Mouse (Mus musculus) lung, postnatal 4 days (tissue): ENCODE results near the gene Prdm10.

ENCODE experiments used
- DNase-seq, 2 experiments: peaks; one replicate each; pipeline ENCODE4 v3.0.0; 2021

The Prdm10 gene

DNA sequence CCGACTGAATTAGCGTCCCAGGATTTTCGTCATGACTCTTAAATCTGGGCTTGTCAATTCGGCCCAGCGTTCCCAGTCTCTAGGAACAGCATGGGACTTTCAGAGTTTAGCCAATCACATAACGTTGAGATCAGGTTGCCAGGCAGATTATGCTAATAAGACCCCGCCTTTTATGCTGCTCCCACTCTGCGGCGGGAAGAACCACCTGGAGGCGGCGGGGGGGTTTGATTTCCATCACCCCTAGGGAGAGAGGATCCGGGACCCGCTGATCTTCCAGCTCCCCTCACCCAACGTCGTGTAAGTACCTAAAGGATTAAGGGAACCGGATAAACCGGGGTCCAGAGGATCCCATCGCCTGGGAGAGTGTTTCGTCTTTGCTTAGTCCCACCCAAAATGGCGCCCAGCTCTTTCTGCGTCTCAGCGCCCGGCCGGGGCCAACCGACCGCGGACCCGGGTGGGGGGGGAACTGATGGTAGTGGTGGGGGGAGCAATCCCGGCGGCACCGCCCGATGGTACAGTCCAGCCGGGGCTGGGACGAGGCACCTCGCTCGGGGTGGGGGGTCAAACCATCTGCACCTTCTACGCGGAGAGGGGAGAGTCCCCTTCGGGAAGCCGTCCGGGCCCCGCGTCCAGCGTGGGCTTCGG lies at the start of gene Prdm10:
Gene Prdm10 (plus strand): TSS at position 173 of the 645 bp plus-strand sequence.
- peak; percentile 96 to 97 for DNase-seq

DNA sequence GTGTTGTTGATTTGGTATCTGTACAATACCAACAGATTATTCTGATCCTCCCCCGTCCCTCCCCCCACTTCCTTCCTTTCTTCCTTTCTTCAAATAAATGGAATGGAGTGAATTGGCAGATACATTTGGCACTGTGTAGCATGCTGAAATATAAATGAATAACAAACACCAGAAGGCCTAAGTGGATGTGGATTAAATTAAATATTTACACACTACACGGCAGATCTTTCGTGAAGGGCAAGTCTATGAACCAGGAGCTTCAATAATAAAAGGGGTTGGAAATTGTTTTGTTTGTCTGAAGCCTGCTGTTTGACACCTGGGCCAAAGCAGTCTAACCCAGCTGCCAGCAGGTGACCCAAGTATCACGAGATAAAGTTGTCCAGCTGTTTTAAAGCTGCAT lies 45.3 kb upstream of the Prdm10 start:
- DNase-seq: no peak

DNA sequence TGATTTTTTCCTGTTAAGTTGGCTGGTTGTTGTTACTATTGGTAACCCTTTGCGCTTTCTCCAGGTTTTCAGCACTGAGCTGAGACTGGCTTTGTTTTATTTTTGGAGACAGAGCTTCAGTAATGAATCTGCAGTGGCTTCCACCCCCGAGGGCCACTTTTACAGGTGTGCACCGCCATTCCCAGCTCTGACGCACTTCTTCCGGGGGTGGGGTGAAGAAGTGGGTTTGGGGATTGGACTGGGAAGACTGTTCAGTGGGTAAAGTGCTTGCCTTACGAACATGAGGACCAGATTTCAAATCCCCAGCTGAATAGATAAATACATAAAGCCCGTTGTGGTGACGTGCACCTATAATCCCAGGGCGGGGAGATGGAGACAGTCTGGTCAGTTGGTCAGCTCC lies 44.8 kb upstream of the Prdm10 start:
- no peak for DNase-seq

DNA sequence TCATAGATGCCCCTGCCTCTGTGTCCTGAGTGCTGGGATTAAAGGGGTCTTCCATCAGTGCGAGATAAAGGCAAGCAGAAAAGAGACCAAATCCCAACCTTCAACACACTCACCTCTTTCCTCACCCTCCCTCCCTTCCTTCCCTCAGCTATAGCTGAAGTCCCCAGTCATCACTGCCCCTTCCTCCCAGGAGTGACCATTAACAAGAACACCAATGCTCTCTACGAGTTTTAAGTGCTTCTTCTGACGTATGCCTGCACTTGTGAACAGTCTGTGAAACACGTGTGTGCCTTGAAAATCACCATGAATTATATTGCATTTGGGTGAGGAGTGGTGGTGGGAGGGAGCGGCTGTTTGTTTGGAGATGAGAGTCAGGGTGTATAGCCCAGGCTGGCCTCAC lies 44.3 kb upstream of the Prdm10 start:
- DNase-seq: no peak

DNA sequence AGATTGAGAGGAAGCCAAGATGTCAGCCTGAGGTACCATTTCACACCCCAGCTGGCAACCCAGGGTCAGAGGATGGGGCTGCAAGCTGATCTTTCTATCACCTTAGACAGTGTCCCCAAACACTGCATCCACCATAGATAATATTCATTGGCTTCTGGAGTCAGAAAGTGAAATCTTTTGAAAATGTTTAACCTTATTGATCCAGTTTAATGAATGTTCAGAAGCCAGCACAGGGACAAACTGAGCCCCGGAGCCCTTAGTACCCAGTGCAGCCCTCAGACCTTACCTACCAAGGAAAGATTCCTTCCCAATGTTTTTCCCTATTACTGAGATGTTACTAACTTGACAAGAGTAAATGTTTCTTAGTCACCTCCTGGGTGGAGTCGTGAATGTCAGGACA lies 41.8 kb upstream of the Prdm10 start:
- DNase-seq: no peak

DNA sequence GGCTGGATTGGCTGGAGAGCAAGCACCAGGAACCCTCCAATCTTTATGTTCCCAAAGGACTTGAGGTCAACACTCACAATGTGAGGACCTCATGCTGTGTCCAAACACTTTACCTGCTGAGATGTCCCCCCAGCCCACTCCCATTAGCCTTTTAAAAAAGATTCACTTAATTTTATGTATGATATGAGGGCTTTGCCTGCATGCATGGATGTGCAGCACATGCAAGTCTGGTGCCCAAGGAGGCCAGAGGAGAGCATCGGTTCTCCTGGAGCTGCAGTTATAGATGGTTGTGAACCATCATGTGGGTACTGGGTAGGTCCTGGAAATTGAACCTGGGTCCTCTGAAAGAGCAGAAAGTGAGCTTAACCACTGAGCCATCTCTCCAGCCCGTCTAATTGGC lies 40.8 kb upstream of the Prdm10 start:
- no peak for DNase-seq

DNA sequence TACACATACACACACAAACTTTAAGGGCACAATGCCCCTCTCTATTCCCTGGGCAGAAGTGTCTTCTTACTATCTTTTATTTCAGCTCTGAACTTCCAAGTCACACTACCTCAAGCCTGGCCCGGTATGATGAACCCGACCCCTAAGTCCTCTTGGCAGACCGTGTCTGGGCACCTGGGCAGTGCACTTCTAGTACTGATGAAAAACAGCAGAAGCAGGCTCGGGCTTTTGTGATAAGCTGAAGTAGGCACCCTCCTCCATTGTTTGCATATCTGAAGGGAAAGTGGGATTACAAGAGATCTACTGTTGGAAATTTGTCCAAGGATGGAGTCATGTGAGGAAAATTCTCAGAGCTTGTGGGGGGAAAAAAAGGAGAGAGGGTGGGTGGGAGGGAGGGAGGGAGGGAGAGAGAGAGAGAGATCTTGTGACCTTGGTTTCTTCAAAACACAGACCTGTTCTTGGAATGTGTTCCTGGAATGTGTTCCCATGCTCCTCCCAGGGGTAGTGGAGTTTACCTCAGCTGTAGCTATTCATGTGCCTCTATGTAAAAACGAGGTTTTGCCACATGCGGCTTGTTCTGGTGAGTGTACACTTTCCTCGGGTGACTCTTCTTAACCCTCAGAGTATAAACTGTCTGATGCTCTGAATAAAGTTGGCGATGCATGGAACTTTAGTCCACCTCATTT lies 39.7 kb upstream of the Prdm10 start:
- peak in 1 of 2 experiments; percentile 45 for DNase-seq

DNA sequence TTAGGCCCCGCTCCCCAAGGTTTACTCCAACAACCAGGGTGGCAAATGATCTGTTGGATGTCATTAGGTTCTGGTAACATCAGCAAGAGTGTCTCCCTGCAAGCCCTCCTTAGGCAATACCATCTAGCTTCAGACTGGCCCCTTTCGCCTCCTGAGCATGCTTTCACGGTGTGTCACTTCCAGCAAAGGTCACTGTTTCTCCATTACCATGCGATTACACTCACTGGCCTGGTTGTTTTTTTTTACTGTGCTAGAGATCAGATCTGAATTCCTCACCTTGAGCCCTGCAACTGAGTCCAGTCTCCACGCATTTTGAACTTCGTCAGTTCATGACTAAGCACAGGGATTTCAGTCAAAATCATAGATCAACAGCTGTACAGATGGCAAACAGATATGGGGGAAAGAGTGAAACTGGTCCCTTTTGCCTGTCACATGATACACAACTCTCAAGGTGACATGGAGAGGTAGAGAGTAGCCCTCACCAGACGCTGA lies 39.1 kb upstream of the Prdm10 start:
- no peak for DNase-seq

DNA sequence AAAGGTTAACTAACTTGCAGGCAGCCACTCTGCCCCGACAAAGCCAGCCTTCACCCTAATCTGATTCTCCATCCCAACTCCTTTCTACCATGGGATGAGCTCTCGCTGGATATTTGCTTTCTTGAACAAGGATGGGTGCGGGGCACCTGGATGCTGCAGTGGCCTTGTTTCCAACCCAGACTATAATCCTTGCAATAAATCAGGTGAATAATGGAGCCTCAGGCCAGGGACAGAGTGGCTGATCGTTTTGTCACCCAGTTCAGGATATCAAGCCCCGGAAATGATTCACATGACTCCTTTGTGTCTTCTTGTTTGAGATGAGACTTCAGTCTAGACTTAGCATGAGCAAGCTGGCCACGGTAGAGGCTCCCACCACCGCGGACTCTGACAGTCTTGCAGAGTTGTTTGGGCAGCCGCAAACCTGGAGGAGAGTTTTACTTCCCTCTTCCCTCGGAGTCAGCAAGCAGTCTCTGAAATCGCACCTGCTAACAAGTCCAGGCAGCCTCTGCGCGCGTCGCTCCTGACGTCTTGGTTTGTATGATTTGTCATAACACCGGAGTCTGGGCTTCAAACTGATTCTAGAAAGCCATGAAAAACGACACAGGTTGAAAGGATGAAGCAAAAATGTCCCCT lies 36.9 kb upstream of the Prdm10 start:
- DNase-seq: peak in 1 of 2 experiments; percentile 40

DNA sequence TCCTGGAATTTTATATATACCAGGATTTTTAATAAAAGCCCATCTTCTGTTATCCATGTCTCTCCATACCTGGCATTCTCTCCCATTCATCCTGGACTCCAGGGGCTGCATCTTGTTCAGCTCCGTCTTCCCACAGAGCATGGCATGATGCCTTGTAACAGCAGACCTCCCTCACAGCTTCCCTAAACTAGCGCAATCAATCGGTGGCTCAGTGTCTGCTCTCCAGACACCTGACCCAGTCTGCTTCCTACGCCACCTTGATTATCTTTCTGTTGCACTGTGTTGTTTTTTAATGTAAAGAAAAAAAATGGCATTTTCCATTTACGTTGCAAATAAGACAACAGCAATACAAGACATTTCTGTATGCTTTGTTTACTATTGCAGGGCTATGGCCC lies 36.4 kb upstream of the Prdm10 start:
- no peak for DNase-seq

DNA sequence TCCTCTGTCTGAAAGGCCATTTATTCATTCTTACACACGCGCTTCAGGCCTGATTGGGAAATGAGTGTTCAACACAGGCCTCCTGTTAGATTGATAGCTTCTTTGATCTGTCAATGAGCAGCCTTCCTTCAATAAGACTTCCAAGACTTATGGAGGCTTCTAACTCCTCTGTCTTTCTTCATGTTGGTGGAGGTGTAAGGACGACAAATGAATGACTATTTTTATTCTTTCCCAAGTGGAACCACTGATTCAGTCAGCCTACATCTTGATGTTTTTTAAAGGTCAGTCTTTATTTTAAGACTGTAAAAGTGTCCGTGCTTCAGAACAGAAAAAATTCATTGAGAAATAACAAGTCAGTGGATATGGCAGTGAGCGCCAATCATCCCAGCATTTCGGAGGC lies 35.3 kb upstream of the Prdm10 start:
- no peak for DNase-seq

DNA sequence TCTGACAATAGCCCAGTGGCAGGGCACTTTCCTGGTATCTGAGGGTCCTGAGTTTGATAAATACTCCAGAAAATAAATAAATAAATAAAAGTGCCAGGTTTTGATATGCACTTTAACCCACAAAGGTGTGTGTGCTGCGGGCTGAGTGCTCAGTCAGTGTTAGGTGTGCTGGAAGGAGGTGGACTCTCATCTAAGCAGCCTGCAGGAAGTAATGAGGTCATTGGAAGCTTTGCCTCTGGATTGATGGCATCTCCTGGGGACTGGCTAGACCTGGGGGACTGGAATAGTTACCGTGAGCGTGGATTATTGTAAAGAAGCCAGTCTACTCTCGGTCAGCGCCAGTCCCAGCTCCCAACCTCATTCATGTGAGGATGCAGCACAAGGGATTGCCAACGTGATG lies 33.9 kb upstream of the Prdm10 start:
- no peak for DNase-seq

DNA sequence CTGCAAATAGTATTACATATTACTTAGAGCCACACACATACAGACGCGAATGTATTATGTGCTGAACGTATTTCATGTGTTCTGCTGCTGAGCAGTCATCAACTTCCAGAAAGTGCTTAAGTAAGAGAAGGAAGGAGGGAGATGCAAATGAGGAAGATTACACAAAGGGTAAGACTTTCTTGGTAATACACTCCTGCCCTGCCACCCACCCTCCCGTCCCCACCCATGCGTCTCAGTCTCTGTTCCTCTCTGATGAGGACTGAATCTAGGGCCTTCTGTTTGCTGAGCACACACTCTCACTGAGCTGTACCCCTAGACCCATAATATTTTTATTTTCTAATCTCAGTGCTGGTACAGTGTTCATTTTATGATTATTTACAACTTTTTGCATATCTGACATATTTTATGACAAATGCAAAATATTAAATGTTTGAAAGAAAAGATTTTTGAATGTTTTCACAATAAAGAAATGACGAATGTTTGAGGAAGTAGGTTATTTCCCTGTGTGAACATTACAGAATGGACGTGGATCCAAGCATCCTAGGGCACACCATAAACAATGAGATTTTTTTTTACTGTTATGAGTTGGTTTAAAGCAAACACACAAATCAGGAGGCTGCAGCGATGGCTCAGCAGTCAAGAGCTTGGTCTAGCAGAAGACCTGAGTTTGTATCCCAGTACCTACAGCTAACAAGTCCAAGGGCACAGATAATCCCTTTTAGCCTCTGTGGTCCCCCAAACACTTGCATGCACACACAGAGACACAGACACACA lies 32.7 kb upstream of the Prdm10 start:
- no peak for DNase-seq

DNA sequence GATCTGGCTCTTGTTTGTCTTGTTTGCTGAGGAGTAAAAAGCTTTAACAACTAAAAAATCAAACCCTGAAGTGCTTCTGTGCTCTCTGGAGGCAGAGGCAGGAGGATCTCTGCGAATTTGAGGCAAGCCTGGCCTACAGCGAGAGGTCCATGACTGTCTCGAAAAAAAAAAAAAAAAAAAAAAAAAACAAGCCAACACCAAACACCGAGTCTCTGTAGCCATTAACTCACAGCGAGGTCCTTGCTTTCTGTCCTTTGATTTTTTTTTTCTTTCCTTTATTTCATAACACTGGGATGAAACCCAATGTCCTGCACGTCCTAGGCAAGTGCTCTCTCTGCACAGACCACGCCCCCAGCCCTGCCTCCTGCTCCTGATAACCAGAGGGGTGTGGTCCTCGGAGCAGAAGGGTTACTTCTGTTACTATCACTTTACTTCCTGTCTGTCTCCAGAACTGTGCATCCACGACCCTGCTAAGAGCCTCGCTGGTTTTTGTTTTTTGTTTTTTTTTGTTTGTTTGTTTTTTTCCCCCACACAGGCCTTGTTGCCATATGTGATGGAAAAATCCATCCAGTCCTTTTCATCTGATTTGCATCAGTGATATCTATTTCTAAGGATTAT lies 28.0 kb upstream of the Prdm10 start:
- peak; percentile 73 to 78 for DNase-seq

DNA sequence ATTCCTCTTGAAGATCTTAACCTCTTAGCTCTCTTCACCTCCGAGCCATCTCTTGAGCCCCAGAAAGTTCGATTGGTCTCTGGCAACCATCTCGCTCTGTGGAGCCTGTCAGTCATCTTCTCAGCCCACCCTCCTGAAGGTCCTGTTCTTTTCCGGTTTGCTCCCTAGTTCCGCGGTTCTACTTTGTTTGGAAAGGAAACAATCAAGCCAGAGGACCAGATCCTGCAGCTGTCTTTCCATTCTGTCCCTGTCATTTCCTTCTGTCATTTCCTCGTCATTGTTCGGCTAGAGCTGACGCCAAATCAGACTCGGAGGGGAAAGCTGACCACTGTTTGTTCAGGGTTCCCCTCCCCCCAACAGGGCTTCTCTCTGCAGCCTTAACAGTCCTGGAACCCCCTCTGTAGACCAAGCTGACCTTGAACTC lies 27.0 kb upstream of the Prdm10 start:
- DNase-seq: peak; percentile 74 to 77

DNA sequence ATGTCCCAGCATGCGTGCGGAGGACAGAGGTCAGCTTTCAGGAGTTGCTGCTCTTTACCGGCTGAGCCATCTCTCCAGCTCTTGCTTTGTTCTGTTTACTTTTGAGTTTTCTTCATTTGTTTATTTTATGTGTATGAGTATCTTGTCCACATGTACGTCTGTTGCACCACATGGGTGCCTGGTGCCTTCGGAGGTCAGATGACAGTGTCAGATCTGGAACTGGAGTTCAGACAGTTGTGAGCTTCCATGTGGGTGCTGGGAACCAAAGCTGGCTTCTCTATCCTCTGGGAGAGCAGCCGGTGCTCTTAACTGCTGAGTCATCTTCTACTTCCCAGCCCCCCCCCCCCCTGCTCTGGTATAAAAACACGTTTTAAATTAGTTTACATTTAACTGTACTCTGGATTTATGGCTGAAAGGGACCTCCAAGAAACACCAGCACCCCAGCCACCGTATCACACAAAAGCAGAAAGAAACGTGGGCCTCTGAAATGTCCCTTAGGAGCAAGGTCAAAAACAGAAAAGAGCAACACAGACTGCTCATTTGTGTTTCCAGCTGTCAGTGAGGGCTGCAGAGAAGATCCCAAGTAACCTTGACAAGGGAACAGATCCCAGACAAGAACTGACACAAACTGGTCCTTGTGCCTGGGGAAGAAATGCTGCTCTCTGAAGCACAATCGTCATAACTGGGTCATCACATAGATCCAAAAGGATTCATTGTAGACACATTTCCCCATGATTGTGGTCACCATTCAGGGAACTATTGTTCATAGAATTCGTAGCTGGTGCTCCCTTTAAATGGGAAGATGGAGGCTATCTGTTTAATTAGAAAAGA lies 26.3 kb upstream of the Prdm10 start:
- peak in 1 of 2 experiments; percentile 38 for DNase-seq

DNA sequence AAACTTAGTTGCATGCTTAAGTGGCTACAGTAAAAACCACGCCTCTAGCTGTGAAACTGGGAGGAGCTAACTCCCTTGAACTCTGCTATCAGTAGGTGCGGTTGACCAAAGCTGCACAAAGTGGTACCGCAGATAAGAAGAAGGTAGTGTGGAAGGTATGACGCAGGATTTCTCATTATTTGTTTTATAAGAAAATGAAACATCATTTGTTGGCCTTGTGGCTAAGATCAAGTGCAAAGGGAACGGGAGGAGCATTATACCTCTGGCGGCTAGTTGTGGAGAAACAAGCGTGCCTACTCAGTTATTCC lies 25.7 kb upstream of the Prdm10 start:
- no peak for DNase-seq

DNA sequence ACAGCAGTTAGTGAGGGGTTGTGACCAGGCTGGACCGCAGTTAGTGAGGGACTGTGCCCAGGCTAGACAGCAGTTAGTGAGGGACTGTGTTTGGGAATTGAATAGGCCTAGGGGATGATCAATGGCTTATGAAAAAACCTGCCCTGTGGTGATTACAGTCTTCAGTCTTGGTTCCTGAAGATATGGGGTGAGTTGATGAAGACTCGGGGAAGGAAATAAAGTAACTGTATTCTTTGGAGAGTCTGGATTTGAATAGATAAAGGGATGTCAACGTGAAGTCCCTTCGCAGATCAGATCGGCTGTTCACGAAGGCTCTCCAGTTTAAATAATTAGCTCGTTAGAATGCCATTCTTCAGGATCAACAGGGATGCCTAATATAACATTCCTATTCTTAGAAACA lies 24.4 kb upstream of the Prdm10 start:
- no peak for DNase-seq

DNA sequence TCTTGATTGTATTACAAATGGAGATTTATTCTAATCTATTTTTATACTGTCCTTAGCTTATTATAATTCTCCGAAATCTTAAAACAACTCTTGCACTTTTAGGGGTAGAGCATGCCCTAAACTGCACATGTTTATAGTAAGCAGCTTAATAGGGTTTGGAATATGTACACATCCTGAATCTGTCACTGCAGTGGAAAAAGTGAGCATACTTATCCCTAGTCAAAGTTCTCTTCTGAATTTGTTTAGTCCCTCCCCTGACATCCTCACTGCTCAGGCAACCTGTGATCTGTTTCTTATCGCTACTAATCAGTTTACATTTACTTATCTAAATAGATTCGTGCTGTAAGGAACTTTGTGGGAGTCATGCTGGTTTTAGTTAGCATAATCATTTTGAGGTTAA lies 22.1 kb upstream of the Prdm10 start:
- no peak for DNase-seq

DNA sequence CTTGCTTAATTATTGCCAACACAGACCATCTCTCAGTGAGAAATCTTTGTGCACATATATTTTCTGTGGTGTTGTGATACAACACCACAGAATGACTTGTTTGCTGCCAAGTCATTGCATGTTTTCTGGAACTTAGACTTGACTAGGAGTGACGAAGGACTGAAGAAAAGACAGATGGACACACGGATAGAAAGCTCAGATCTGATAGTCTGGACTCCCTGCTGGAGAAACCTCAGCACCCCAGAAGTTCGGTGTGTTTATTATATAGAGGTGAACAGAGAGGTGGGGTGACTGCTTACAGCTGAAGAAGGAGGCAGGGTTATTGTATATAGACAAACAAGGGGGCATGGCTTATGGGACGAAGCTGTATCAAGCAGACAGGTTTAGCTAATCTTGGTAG lies 20.1 kb upstream of the Prdm10 start:
- DNase-seq: no peak

DNA sequence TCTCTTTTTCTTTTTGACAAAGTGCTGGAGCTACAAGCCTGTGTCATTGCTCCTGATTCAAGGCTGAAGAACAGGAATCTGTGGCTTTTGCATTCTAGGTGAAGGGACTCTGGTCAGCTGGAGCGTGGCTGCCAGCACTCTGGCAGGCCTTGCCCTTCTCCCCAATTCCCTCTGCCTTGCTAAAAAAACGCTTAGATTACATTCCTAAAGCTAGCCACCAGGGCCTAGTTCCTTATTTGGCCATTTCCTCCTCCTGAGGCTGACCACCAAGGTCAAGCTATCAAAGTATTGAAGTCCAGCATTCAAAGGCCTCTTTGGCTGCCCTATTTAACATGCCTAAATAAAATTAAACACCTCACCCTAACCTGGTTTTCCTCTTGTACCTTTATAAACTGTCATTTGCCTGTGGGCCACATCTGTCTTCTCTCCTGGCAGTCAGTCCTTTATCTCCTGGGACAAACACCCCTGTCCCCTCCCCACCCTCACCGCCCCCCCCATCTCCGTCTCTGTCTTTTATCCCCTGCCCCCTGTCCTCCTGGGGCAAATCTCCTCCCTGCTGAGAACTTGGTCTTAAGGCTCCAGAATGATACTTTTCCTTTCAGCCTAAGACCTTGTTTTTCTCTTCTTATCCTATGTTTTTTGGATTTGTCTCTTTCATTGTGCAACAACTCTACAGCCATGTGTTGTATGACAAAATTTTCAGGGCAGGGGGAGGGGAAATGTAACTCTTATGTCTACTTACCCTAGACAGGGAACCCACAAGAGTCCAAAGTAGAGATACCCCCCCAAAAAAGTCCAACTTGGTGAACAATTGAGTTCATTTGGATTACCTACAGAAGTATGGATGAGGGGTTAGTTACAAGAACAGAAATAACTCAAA lies 17.9 kb upstream of the Prdm10 start:
- peak; percentile 49 to 70 for DNase-seq
